Mouse (Mus musculus): ENCODE data around the gene Gm5565. TPM values are rescaled to one million over a fixed set of nuclear protein-coding genes. Genes with fewer than 3 reads are reported as not detected.

The Gm5565 gene
- total RNA-seq, 2 experiments from 2014 or later = not detected

Other genes with a start within 250 kb of the Gm5565 start
- not detected in 2 replicates for gene Cyp3a25, start 150.9 kb downstream of the Gm5565 start, total RNA-seq (2015; ENCODE audit: low replicate concordance)
- gene Cyp3a25, start 150.9 kb downstream of the Gm5565 start, total RNA-seq (2017; ENCODE audit: low replicate concordance) = not detected in 2 replicates
- not detected in 2 replicates for gene Cyp3a59, start 81.3 kb downstream of the Gm5565 start, total RNA-seq (2015; ENCODE audit: low replicate concordance)
- not detected in 2 replicates for gene Cyp3a59, start 81.3 kb downstream of the Gm5565 start, total RNA-seq (2017; ENCODE audit: low replicate concordance)
- gene Gm6309, start 10.2 kb upstream of the Gm5565 start, total RNA-seq (2015; ENCODE audit: low replicate concordance) = not detected in 2 replicates
- gene Gm6309, start 10.2 kb upstream of the Gm5565 start, total RNA-seq (2017; ENCODE audit: low replicate concordance) = not detected in 2 replicates
- not detected in 2 replicates for gene 1700001J03Rik, start 24.8 kb upstream of the Gm5565 start, total RNA-seq (2015; ENCODE audit: low replicate concordance)
- gene 1700001J03Rik, start 24.8 kb upstream of the Gm5565 start, total RNA-seq (2017; ENCODE audit: low replicate concordance) = not detected in 2 replicates
- 9.0 and 13.6 TPM in 2 replicates for gene Rnf6, start 61.0 kb upstream of the Gm5565 start, total RNA-seq (2015; ENCODE audit: low replicate concordance)
- gene Rnf6, start 61.0 kb upstream of the Gm5565 start, total RNA-seq (2017; ENCODE audit: low replicate concordance) = 25.9 and 26.5 TPM in 2 replicates
- gene Cdk8, start 70.7 kb upstream of the Gm5565 start, total RNA-seq (2015; ENCODE audit: low replicate concordance) = 39.6 and 51.6 TPM in 2 replicates
- 50.6 and 66.1 TPM in 2 replicates for gene Cdk8, start 70.7 kb upstream of the Gm5565 start, total RNA-seq (2017; ENCODE audit: low replicate concordance)
- gene Wasf3, start 224.4 kb upstream of the Gm5565 start, total RNA-seq (2015; ENCODE audit: low replicate concordance) = not detected in 2 replicates
- not detected in 2 replicates for gene Wasf3, start 224.4 kb upstream of the Gm5565 start, total RNA-seq (2017; ENCODE audit: low replicate concordance)